Mouse (Mus musculus) cortical plate, adult 2 months (tissue): ENCODE results near the gene 4930415O20Rik. TPM values are rescaled to one million over a fixed set of nuclear protein-coding genes. Genes with fewer than 3 reads are reported as not detected.

ENCODE experiments used
- H3K27ac ChIP-seq: fragments of 200-500 bp; 2 replicates; pipeline ENCODE4 v1.5.1; 2012; ENCODE audit warnings: low read length, control low read depth, inconsistent platforms; ENCODE audit not compliant: insufficient read depth
- H3K4me1 ChIP-seq: fragments of 200-500 bp; 2 replicates; pipeline ENCODE4 v1.6.1; 2011; ENCODE audit warnings: low read length; ENCODE audit not compliant: control insufficient read depth, insufficient read depth
- H3K4me3 ChIP-seq: fragments of 200-500 bp; 2 replicates; pipeline ENCODE4 v1.5.1; 2011; ENCODE audit warnings: mild to moderate bottlenecking, low read length, control low read depth; ENCODE audit not compliant: insufficient read depth
- CTCF ChIP-seq: fragments of 200-500 bp; IDR thresholded peaks from 2 replicates; pipeline ENCODE4 v1.5.1; 2011; ENCODE audit warnings: mild to moderate bottlenecking, control low read depth, low read length; ENCODE audit not compliant: insufficient read depth; ENCODE audit errors: extremely low read depth
- POLR2A ChIP-seq: fragments of 200-500 bp; IDR thresholded peaks from 2 replicates; pipeline ENCODE4 v1.6.1; 2011; ENCODE audit warnings: mild to moderate bottlenecking, low read length, control low read depth; ENCODE audit not compliant: insufficient read depth; ENCODE audit errors: extremely low read depth
- polyA plus RNA-seq: library from polyadenylated mRNA; depleted of rRNA; stranded (reverse); fragments of >200 nt; gene quantifications from 2 replicates; pipeline ENCODE4 v1.2.3, GENCODE M21; 2012

4930415O20Rik gene
- polyA plus RNA-seq, 1 experiment, result not detected

GRCm38 (mm10) chr15:98567278-98568134, 3.3 kb upstream of the 4930415O20Rik start:
- peak overlapping the region; percentile 97 for H3K4me3 ChIP-seq
- TF ChIP-seq POLR2A (peak; percentile 94), CTCF (no peak)
- peaks cover 7% of the 10 kb centered on the region for H3K4me1 ChIP-seq
- peak overlapping the region; percentile 92 for H3K27ac ChIP-seq

- H3K4me1 ChIP-seq, result peaks cover 7% of the 10 kb centered on the region
- peak overlapping the region; percentile 80; the same call in 1 of the 2 replicates for H3K27ac ChIP-seq
- TF ChIP-seq POLR2A (no peak), CTCF (no peak)
- peak overlapping the region; percentile 97 for H3K4me3 ChIP-seq
Measured at GRCm38 (mm10) chr15:98568256-98569033, 2.4 kb upstream of the 4930415O20Rik start.

- H3K4me1 ChIP-seq, result peaks cover 7% of the 10 kb centered on the region
- peak overlapping the region; percentile 97; the same call in 1 of the 2 replicates for H3K4me3 ChIP-seq
- no peak for TF ChIP-seq POLR2A
- H3K27ac ChIP-seq, result no peak overlapping the region
Measured at GRCm38 (mm10) chr15:98569216-98569615, 1.6 kb upstream of the 4930415O20Rik start.

GRCm38 (mm10) chr15:98569795-98570365, 924 bp upstream of the 4930415O20Rik start:
- H3K27ac ChIP-seq, result no peak overlapping the region
- peaks cover 7% of the 10 kb centered on the region for H3K4me1 ChIP-seq
- H3K4me3 ChIP-seq, result no peak overlapping the region
- TF ChIP-seq POLR2A (no peak), CTCF (no peak)

GRCm38 (mm10) chr15:98573293-98573692, 2.5 kb downstream of the 4930415O20Rik start:
- no peak overlapping the region for H3K4me3 ChIP-seq
- peaks cover 3% of the 10 kb centered on the region; the same call in 1 of the 2 replicates for H3K4me1 ChIP-seq
- no peak overlapping the region for H3K27ac ChIP-seq
- no peak for TF ChIP-seq POLR2A
- TF ChIP-seq CTCF, result no peak

DNA sequence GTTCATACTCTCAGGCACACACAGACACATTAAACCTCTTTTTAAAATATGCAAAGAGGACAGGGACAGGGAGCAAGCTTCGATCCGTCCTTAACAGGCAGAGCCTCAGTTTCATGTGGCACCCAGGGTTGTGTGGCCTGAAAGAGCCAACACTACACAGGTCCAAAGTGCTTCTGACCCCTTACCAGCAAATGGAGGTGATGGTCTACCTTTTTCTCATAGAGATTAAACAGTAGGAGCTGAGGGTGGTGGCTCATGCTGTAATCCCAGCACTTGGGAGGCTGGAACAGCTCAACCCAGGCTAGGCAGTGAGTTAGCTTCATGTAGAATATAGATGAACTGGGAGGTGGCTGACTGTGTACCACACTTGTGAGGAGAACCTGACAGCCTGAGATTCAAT, 8.5 kb downstream of the 4930415O20Rik start:
- Histone ChIP-seq H3K4me3 (no peak overlapping the region), H3K4me1 (peaks cover 3% of the 10 kb centered on the region; the same call in 1 of the 2 replicates), H3K27ac (no peak overlapping the region)
- TF ChIP-seq CTCF (no peak), POLR2A (no peak)

DNA sequence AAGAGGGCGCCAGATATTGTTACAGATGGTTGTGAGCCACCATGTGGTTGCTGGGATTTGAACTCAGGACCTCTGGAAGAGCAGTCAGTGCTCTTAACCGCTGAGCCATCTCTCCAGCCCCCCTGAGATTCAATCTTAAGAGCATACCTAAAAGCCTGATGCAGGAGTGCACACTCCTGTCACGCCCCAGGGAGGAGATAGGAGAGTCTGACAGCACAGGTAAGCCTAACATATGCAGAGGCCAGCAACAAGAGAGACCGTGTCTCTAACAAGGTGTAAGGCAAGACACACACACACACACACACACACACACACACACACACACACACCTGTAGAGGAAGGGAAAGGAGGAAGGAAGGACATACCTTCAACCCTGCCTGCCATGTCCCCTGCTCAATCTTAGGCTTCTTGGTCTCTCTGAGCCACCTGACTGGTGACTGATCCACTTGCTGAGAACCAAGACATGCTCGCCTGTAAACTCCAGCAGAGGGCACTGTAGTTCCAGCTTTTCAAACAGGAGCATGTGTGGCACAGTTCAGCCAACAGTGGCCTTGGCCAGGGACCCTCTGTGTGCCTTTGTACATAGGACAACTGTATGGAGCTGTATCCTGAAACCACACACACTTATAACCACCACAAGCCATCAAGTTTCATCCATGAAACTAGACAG, 9.1 kb downstream of the 4930415O20Rik start:
- H3K27ac ChIP-seq, result no peak overlapping the region
- H3K4me3 ChIP-seq, result no peak overlapping the region
- peak; percentile 91 for TF ChIP-seq CTCF
- TF ChIP-seq POLR2A, result no peak
- peaks cover 3% of the 10 kb centered on the region; the same call in 1 of the 2 replicates for H3K4me1 ChIP-seq

DNA sequence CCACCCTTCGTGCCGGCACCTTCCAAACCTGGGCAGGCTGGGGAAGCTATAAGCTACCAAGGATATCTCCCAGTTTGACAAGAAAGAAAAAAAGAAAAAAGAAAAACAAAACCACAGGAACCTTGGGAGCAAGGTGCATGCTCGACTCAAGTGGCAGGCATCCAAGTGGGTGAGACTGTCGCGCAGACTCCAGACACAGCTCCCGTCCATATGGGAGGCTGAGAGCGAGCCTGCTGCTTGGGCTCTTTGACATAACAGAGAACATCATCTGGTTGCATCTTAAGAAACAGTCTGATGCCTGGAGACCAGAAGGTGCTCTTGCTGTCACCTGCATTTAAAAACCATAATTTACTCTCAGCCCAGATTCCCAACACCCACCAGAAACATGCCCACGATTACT, 11.6 kb downstream of the 4930415O20Rik start:
- no peak overlapping the region for H3K4me3 ChIP-seq
- TF ChIP-seq POLR2A, result no peak
- no peak for TF ChIP-seq CTCF
- H3K4me1 ChIP-seq, result peaks cover 3% of the 10 kb centered on the region; the same call in 1 of the 2 replicates
- H3K27ac ChIP-seq, result no peak overlapping the region

GRCm38 (mm10) chr15:98582996-98583395, 12.2 kb downstream of the 4930415O20Rik start:
- H3K27ac ChIP-seq, result no peak overlapping the region
- no peak for TF ChIP-seq POLR2A
- TF ChIP-seq CTCF, result no peak

More at GRCm38 (mm10) chr15:98582996-98583395, 12.2 kb downstream of the 4930415O20Rik start:
- H3K4me3 ChIP-seq, result no peak overlapping the region
- H3K4me1 ChIP-seq, result peaks cover 3% of the 10 kb centered on the region; the same call in 1 of the 2 replicates
